ENCODE assay signal across 20 mouse cellular contexts in genomic region chr6:136276771-136277170, GRCm38 (mm10). TPM values are rescaled to one million over a fixed set of nuclear protein-coding genes. Genes with fewer than 3 reads are reported as not detected.
"Had no signal": no experiment of that assay in that cellular context is flagged by ENCODE, and none has a peak within 500 bp of the region (broad histone marks: within the 10 kb centered on the region; RNA-seq: fewer than 3 reads in every experiment).

No protein-coding gene starts in this region.

- H3K36me3 ChIP-seq: midbrain, embryonic 13.5 days; midbrain, embryonic 15.5 days; neural tube, embryonic 12.5 days; stomach, embryonic 15.5 days had no signal

- H3K9ac ChIP-seq: liver, postnatal 0 days; lung, embryonic 14.5 days; midbrain, embryonic 13.5 days; midbrain, embryonic 15.5 days; neural tube, embryonic 12.5 days; stomach, embryonic 15.5 days had no signal

- H3K4me2 ChIP-seq: lung, embryonic 14.5 days; midbrain, embryonic 11.5 days; midbrain, embryonic 13.5 days; midbrain, embryonic 15.5 days; neural tube, embryonic 12.5 days; stomach, embryonic 15.5 days had no signal

- H3K4me3 ChIP-seq: megakaryocyte, embryonic 14.5 days; midbrain, embryonic 13.5 days; midbrain, embryonic 15.5 days; neural tube, embryonic 12.5 days; stomach, embryonic 15.5 days had no signal

- H3K9me3 ChIP-seq: midbrain, embryonic 13.5 days; midbrain, embryonic 15.5 days; neural tube, embryonic 12.5 days; stomach, embryonic 15.5 days had no signal

- DNase-seq: liver, postnatal 0 days; lung, embryonic 14.5 days; lung, postnatal 10 days; right cerebral cortex, postnatal 14 days; thymus, adult 2 months; thymus, postnatal 25 days; thymus, postnatal 4 days had no signal

- H3K4me1 ChIP-seq: megakaryocyte, embryonic 14.5 days; midbrain, embryonic 13.5 days; midbrain, embryonic 15.5 days; neural tube, embryonic 12.5 days; stomach, embryonic 15.5 days had no signal

- ATAC-seq: liver, postnatal 0 days; midbrain, embryonic 13.5 days; midbrain, embryonic 15.5 days had no signal

- H3K27ac ChIP-seq: macrophage; midbrain, embryonic 13.5 days; midbrain, embryonic 15.5 days; neural tube, embryonic 12.5 days; stomach, embryonic 15.5 days; stomach, postnatal 0 days had no signal

- H3K27me3 ChIP-seq: megakaryocyte, embryonic 14.5 days; midbrain, embryonic 13.5 days; midbrain, embryonic 15.5 days; neural tube, embryonic 12.5 days; stomach, embryonic 15.5 days had no signal

RNA-seq across cellular contexts. Expression of gene Gm8994, which starts 50.6 kb away (rescaled TPM):
- polyA plus RNA-seq: liver, postnatal 0 days; lung, embryonic 14.5 days; lung, embryonic 16.5 days; macrophage; midbrain, embryonic 11.5 days; midbrain, embryonic 13.5 days; midbrain, embryonic 15.5 days; midbrain, postnatal 0 days; neural tube, embryonic 12.5 days; neural tube, embryonic 14.5 days; spleen, adult 2 months; stomach, postnatal 0 days; testis, adult 2 months had no signal
